Mouse (Mus musculus) bone marrow, adult 2 months (tissue): Measurements from ENCODE around the gene Ptcd1.

Experiments
- CTCF ChIP-seq: fragments of 200-500 bp; IDR thresholded peaks from 2 replicates; pipeline ENCODE4 v1.5.1; 2011; ENCODE audit warnings: low read length, control low read depth; ENCODE audit not compliant: control insufficient read depth, insufficient read depth
- POLR2A ChIP-seq: fragments of 200-500 bp; IDR thresholded peaks from 2 replicates; pipeline ENCODE4 v1.6.1; 2011; ENCODE audit warnings: low read depth, mild to moderate bottlenecking, control low read depth, low read length, borderline replicate concordance; ENCODE audit not compliant: control insufficient read depth

GRCm38 (mm10) chr5:145161361-145161760 is 5.5 kb downstream of the Ptcd1 start:
- TF ChIP-seq CTCF (no peak), POLR2A (no peak)
